ENCODE assay signal across 24 mouse cellular contexts in the genomic region with DNA sequence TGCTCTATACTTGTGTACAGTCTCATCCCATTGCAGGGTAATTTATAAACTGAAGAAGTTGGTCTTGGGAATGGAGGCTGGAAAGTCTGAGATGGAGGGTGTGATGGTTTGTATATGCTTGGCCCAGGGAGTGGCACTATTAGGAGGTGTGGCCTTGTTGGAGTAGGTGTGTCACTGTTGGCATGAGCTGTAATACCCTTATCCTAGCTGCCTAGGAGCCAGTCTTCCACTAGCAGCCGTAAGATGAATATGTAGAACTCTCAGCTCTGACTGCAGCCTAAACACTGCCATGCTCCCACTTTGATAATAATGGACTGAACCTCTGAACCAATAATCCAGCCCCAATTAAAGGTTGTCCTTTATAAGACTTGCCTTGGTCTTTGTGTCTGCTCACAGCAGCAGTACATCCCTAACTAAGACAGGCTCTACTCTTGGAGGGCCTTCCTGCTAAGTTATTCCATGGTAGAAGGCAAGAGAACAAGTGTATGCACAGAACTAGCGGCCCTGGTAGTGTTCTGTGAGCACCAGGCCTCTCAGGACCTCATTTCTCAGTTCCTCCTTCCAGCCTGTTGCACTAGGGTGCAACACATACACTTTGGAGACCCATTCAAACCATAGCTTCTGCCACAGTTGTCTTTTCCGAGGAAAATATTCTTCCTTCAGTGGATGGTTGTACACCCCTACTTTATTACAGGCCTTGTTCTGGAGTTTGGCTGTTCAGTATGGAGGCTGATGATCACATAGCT. TPM values are rescaled to one million over a fixed set of nuclear protein-coding genes. Genes with fewer than 3 reads are reported as not detected.
DNase-seq lines count a peak whose midpoint lies in the region; ATAC-seq and TF ChIP-seq lines count a peak whose summit lies in the region.
"Had no signal": no experiment of that assay in that cellular context is flagged by ENCODE, and none has a peak within 500 bp of the region (broad histone marks: within the 10 kb centered on the region; RNA-seq: fewer than 3 reads in every experiment).

No protein-coding gene starts in this region.

- no peak overlapping the region for H3K4me3 ChIP-seq in liver, embryonic 14.5 days (ENCODE audit: insufficient read depth in 1 of 2, low read depth in 2 of 2, low read length in 2 of 2)
- no peak overlapping the region for H3K4me3 ChIP-seq in intestine, postnatal 0 days (ENCODE audit: low read depth, low read length)
- H3K4me3 ChIP-seq in intestine, embryonic 16.5 days (ENCODE audit: low read length), result no peak overlapping the region
- H3K4me3 ChIP-seq: embryonic facial prominence, embryonic 10.5 days; forebrain, embryonic 12.5 days; heart, embryonic 13.5 days; layer of hippocampus, adult 2 months; limb, embryonic 12.5 days had no signal

- peaks cover 27 to 33% of the 10 kb centered on the region in 2 experiments for H3K4me1 ChIP-seq in liver, embryonic 14.5 days (replicated peaks; ENCODE audit: control insufficient read depth in 2 of 2, insufficient read depth in 2 of 2, low read length in 1 of 2)
- H3K4me1 ChIP-seq in intestine, postnatal 0 days (replicated peaks; ENCODE audit: control insufficient read depth, insufficient read depth, low read length), result 0 out of 2 replicates have a peak, but pooled peaks cover 7% of the 10 kb centered on the region
- peaks cover 7% of the 10 kb centered on the region for H3K4me1 ChIP-seq in intestine, embryonic 16.5 days (ENCODE audit: control insufficient read depth, insufficient read depth, low read length)

- no peaks in the 10 kb centered on the region for H3K9me3 ChIP-seq in liver, embryonic 14.5 days (ENCODE audit: control insufficient read depth, low read length)
- no peaks in the 10 kb centered on the region for H3K9me3 ChIP-seq in intestine, postnatal 0 days (ENCODE audit: control insufficient read depth)
- H3K9me3 ChIP-seq in intestine, embryonic 16.5 days (ENCODE audit: control insufficient read depth, low read length), result no peaks in the 10 kb centered on the region
- H3K9me3 ChIP-seq: embryonic facial prominence, embryonic 10.5 days; forebrain, embryonic 12.5 days; heart, embryonic 13.5 days; limb, embryonic 12.5 days had no signal

- H3K36me3 ChIP-seq in liver, embryonic 14.5 days (replicated peaks; ENCODE audit: control insufficient read depth, insufficient read depth, low read depth), result no peaks in the 10 kb centered on the region; the same call in 1 of the 2 replicates
- no peaks in the 10 kb centered on the region for H3K36me3 ChIP-seq in intestine, postnatal 0 days (ENCODE audit: control insufficient read depth, insufficient read depth)
- H3K36me3 ChIP-seq in intestine, embryonic 16.5 days (ENCODE audit: control insufficient read depth, insufficient read depth, low read length), result no peaks in the 10 kb centered on the region
- H3K36me3 ChIP-seq: forebrain, embryonic 12.5 days; heart, embryonic 13.5 days had no signal

- no peaks in the 10 kb centered on the region for H3K27me3 ChIP-seq in liver, embryonic 14.5 days (ENCODE audit: control insufficient read depth, insufficient read depth, low read length)
- no peaks in the 10 kb centered on the region for H3K27me3 ChIP-seq in intestine, postnatal 0 days (replicated peaks; ENCODE audit: control insufficient read depth, insufficient read depth, low read length)
- H3K27me3 ChIP-seq in intestine, embryonic 16.5 days (replicated peaks; ENCODE audit: control insufficient read depth, insufficient read depth, low read length), result no peaks in the 10 kb centered on the region
- H3K27me3 ChIP-seq: forebrain, embryonic 12.5 days; heart, embryonic 13.5 days; limb, embryonic 12.5 days had no signal

- TF ChIP-seq EP300 in liver, embryonic 14.5 days (IDR thresholded peaks at IDR 0.05; ENCODE audit: low read depth), result no peak

- H3K9ac ChIP-seq in liver, embryonic 14.5 days (replicated peaks), result no peak overlapping the region
- H3K9ac ChIP-seq in intestine, postnatal 0 days (ENCODE audit: low read depth, low read length), result no peak overlapping the region
- no peak overlapping the region for H3K9ac ChIP-seq in intestine, embryonic 16.5 days (ENCODE audit: low read depth, low read length)
- H3K9ac ChIP-seq: forebrain, embryonic 12.5 days; heart, embryonic 13.5 days; limb, embryonic 12.5 days; lung, embryonic 14.5 days had no signal

- peak; percentile 56 for ATAC-seq in liver, embryonic 14.5 days (ENCODE audit: insufficient read depth)
- ATAC-seq in intestine, postnatal 0 days, result no peak
- ATAC-seq in intestine, embryonic 16.5 days, result no peak
- ATAC-seq: activated CD4-positive, CD25-positive, alpha-beta regulatory T cell, adult 4 months had no signal

- H3K27ac ChIP-seq in liver, embryonic 14.5 days, result peak overlapping the region; percentile 23
- no peak overlapping the region for H3K27ac ChIP-seq in intestine, postnatal 0 days (ENCODE audit: low read depth, low read length)
- H3K27ac ChIP-seq in intestine, embryonic 16.5 days (ENCODE audit: low read length), result no peak overlapping the region
- H3K27ac ChIP-seq: embryonic facial prominence, embryonic 10.5 days; forebrain, embryonic 12.5 days; heart, embryonic 13.5 days; layer of hippocampus, adult 2 months; limb, embryonic 12.5 days had no signal

- TF ChIP-seq CTCF in liver, embryonic 14.5 days (IDR thresholded peaks at IDR 0.05; ENCODE audit: low read depth), result no peak
- no peak for TF ChIP-seq CTCF in intestine, postnatal 0 days (IDR thresholded peaks at IDR 0.05; ENCODE audit: low read depth)

- DNase-seq in A20 (ENCODE audit: low read depth, low spot score), result peak; percentile 38
- DNase-seq in c-Kit-positive CD71-positive TER-119-positive erythroid progenitor cells, embryonic 14.5 days (ENCODE audit: low spot score), result peak; percentile 55
- DNase-seq in liver, embryonic 14.5 days (ENCODE audit: low read depth in 3 of 3, low spot score in 3 of 3), result peak in 1 of 3 experiments; percentile 45
- peak; percentile 21 to 39 for DNase-seq in spleen, postnatal 36 days (ENCODE audit: low spot score in 2 of 2)
- DNase-seq in adrenal gland, postnatal 25 days, result no peak
- DNase-seq: adrenal gland, postnatal 10 days; B cell, adult 2 months; cerebellum, adult 9-11 months; gastrocnemius, postnatal 25 days; heart, adult 18-20 months; heart, postnatal 14 days; kidney, adult 2 months; kidney, postnatal 10 days; lung, embryonic 14.5 days; lung, postnatal 36 days; thymus, postnatal 14 days had no signal

- WGBS in liver, embryonic 14.5 days (ENCODE audit: insufficient replicate concordance), result 43% methylated on average over 3 of the region's 3 CpGs
- WGBS in intestine, postnatal 0 days, result 72% methylated on average over 3 of the region's 3 CpGs
- 87% methylated on average over 3 of the region's 3 CpGs for WGBS in intestine, embryonic 16.5 days

- H3K4me2 ChIP-seq in liver, embryonic 14.5 days (ENCODE audit: low read depth), result peak overlapping the region; percentile 34
- no peak overlapping the region for H3K4me2 ChIP-seq in intestine, postnatal 0 days (replicated peaks; ENCODE audit: low read depth)
- H3K4me2 ChIP-seq in intestine, embryonic 16.5 days (ENCODE audit: low read depth, low read length), result no peak overlapping the region
- H3K4me2 ChIP-seq: forebrain, embryonic 12.5 days; heart, embryonic 13.5 days; limb, embryonic 12.5 days; lung, embryonic 14.5 days had no signal

RNA-seq across cellular contexts. Expression of a gene that starts 3.9 kb away (rescaled TPM):
- 12.1 and 14.7 TPM in 2 replicates for polyA plus RNA-seq in liver, embryonic 14.5 days (2012; rRNA removed)
- polyA plus RNA-seq in liver, embryonic 14.5 days (2014; fragmentation: Nextera tagmentation; extraction: Ambion mirVana), result 28.0 and 33.7 TPM in 2 replicates
- total RNA-seq in adrenal gland, postnatal 25 days (2021), result 23.9 and 44.1 TPM in 2 replicates
- 34.9 and 37.4 TPM in 2 replicates for polyA plus RNA-seq in intestine, postnatal 0 days (2015; fragmentation: Nextera tagmentation; extraction: Ambion mirVana)
- 41.6 and 42.0 TPM in 2 replicates for polyA plus RNA-seq in intestine, embryonic 16.5 days (2015; fragmentation: Nextera tagmentation; extraction: Ambion mirVana)

RNA-seq across cellular contexts. Expression of a gene that starts 15.2 kb away (rescaled TPM):
- 24.6 and 30.9 TPM in 2 replicates for polyA plus RNA-seq in liver, embryonic 14.5 days (2012; rRNA removed)
- 16.0 and 18.5 TPM in 2 replicates for polyA plus RNA-seq in liver, embryonic 14.5 days (2014; fragmentation: Nextera tagmentation; extraction: Ambion mirVana)
- total RNA-seq in adrenal gland, postnatal 25 days (2021), result 29.6 and 40.6 TPM in 2 replicates
- polyA plus RNA-seq in intestine, postnatal 0 days (2015; fragmentation: Nextera tagmentation; extraction: Ambion mirVana), result 22.3 and 24.6 TPM in 2 replicates
- polyA plus RNA-seq in intestine, embryonic 16.5 days (2015; fragmentation: Nextera tagmentation; extraction: Ambion mirVana), result 68.2 and 73.5 TPM in 2 replicates

RNA-seq across cellular contexts. Expression of a gene that starts 37.0 kb away (rescaled TPM):
- polyA plus RNA-seq in liver, embryonic 14.5 days (2012; rRNA removed), result 6.6 and 6.9 TPM in 2 replicates
- 15.1 and 19.0 TPM in 2 replicates for polyA plus RNA-seq in liver, embryonic 14.5 days (2014; fragmentation: Nextera tagmentation; extraction: Ambion mirVana)
- 4.6 and 6.2 TPM in 2 replicates for total RNA-seq in adrenal gland, postnatal 25 days (2021)
- polyA plus RNA-seq in intestine, postnatal 0 days (2015; fragmentation: Nextera tagmentation; extraction: Ambion mirVana), result 30.6 and 34.1 TPM in 2 replicates
- 17.1 and 17.5 TPM in 2 replicates for polyA plus RNA-seq in intestine, embryonic 16.5 days (2015; fragmentation: Nextera tagmentation; extraction: Ambion mirVana)
